Mouse (Mus musculus) thymus, adult 2 months (tissue): Measurements from ENCODE around the gene Coa4.

Experiments used
- CTCF ChIP-seq: fragments of 200-500 bp; IDR thresholded peaks from 2 replicates; pipeline ENCODE4 v1.5.1; 2012; ENCODE audit warnings: mild to moderate bottlenecking, control low read depth, low read length, moderate library complexity, borderline replicate concordance; ENCODE audit not compliant: control insufficient read depth, poor library complexity, insufficient read depth; ENCODE audit errors: extremely low read depth
- POLR2A ChIP-seq: fragments of 200-500 bp; IDR thresholded peaks from 2 replicates; pipeline ENCODE4 v1.6.1; 2012; ENCODE audit warnings: mild to moderate bottlenecking, low read length, control low read depth, moderate library complexity; ENCODE audit not compliant: control insufficient read depth, poor library complexity, insufficient read depth; ENCODE audit errors: extremely low read depth

DNA sequence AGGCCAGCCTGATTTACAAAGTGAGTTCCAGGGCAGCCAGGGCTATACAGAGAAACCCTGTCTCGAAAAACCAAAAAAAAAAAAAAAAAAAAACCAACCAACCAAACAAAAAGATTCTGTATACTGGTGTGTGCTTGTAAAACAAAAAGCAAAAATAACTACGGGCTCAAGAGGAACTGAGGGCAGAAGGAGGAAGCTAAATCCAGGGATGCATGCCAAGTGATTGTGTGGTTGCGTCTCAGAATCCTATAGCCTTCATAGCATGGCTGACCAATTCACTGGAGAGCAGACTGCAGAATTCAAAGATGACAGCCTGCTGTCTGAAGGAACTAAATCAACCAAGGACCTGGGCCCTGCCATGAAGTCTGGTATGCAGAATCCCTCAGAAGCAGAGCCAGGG lies 2.7 kb upstream of the Coa4 start:
- TF ChIP-seq CTCF (no peak), POLR2A (no peak)
